Mouse (Mus musculus): ENCODE data around the gene Hypk.

Hypk gene

GRCm38 (mm10) chr2:121505942-121506882 lies 53.1 kb downstream of the Hypk start, which contains the start of the genes Mfap1a and Wdr76:
TSS of gene Mfap1a (minus strand) at chr2:121506665.
TSS of gene Wdr76 (plus strand) at chr2:121506723.
- DNase-seq (ENCODE audit: low read depth, low spot score) = peak; percentile 90

GRCm38 (mm10) chr2:121507173-121507950 lies 54.3 kb downstream of the Hypk start:
- DNase-seq (ENCODE audit: low read depth, low spot score) = no peak

- no peak for DNase-seq (ENCODE audit: low read depth, low spot score)
These were observed 54.9 kb downstream of the Hypk start for GRCm38 (mm10) chr2:121507951-121508330.
